Mouse (Mus musculus): Measurements from ENCODE around the gene Npm1.
A peak's percentile ranks its signal among the peaks of the same experiment; 100 is the strongest.

Gene Npm1

GRCm38 (mm10) chr11:33145201-33146142, 17.5 kb downstream of the Npm1 start:
- no peak for DNase-seq

DNA sequence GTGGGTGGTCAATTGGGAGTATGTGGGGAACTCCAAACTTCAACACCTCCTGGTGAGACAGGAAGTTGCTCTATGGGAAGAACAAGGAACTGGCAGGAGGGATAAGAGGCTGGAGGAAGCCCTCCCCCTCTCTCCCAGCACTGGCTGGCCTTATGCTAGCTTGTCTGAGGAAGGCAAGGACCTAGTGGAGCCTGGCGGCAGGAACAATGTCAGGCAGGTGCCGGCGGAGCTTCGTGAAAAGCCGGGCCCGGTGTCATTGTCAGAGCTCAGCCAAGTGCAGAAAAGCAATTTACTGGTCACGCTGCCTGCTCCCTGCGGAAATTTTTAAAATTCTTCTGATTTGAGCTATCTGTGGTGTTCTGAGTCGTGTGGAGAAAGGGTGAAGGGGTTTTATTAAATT, 19.1 kb downstream of the Npm1 start:
- no peak for DNase-seq

DNA sequence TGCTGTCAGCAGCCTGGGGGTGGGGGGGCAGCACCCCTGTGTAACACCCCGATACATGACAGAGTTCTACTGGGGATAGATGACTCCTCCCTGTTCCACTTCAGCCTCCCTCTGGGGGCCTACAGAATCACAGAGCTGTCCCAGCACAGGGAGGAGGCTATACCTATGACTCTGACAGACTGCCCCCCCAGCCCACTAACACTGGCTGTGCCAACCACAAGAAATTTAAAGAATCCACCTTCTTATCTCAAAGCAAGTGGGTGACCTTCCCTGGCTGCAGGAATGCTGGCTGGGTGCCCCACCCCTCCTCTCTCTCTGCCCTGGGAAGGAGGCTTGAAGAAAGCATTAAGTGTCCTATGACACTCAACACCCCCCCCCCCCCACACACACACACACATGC, 20.2 kb downstream of the Npm1 start:
- peak; percentile 72 for DNase-seq

DNA sequence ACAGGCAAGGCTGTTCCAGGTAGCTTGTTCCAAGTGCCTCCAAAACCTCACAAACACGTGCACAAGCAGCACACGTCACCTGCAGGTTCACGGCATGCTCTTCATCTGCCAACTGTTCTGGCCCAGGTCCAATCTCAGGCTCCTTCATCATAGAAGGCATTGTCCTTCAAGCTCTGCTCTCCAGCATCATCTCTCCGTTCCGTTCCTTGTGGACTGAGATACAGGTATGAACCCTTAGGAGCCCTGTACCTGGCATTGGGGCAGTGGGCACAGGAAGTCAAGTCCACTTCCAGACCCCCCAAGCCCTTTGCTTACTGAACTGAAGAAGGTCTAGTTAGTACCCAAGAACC, 22.9 kb downstream of the Npm1 start:
- DNase-seq, result no peak

DNA sequence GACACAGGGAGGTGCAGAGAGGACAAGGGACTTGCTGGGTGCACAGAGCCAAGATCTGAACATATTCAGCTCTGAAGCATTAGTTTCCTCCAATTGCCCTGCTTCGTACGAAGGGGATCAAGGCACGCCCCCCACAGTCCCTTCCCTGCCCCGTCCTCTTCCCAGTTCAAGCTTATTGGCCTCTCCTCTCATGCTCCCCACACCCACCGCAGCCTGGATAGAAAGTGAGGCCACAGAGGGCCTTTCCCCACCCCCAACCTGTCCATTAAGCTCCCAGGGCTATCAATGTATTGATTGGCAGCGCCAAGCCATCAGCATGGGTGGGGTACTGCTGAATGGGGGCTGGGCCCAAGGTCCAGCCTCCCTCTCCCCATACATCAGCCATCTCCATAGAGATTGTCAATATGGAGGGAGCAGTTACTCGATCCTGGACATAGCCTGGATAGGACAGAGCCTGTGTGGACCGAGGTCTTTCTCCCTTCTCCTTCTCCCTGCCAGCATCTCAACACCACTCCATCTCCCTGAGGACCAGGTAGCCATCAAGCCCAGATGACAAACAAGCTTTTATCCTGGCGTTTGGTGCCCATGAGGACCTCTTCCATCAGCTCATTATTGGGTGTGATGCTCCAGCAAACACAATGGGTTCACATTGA, 23.4 kb downstream of the Npm1 start:
- no peak for DNase-seq

DNA sequence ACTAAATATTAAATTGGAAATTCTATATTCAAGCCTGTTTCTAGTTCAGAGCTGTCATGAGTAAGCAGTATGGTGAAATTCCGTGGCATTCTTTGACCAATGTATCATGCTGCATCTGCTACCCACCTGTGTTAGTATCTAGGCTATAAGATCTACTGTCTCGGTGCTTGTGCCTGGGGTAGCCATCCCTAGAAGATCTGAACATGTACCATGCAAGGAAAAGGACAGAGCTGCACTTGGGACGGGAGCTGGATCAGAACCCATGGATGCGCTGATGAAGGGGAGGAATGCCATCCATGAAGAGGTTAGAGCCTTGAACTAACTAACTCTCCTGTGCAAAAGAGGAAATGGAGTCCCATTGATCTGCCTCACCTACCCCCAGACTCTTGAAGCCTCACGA, 24.3 kb downstream of the Npm1 start:
- DNase-seq, result no peak

DNA sequence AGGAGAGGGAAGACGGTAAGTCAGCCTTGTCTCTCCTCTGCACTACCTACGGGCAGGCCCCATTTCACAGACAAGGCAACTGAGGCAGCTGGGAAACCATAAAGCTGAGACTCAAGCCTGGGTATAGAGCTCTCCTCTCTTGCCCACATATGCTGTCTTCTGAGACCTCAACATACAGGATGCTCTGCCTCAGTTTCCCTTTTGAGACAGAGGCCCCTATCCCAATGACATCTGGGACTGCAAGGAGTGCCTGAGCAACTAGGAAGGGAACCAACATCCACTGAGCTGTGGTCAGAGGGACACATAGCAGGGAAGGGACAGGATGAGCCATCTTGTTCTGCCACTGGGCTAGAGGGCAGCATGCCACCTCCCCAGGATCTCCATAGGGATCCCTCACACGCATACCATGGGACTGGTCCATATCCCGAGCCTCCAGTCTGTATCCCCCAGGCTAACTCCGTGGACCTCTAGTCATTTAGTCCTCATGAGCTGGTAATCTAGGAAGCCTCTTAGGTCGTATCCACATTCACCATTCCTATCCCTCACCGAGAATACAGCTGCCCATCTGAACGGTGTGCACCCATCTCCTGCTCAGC, 28.5 kb downstream of the Npm1 start:
- DNase-seq, result no peak

DNA sequence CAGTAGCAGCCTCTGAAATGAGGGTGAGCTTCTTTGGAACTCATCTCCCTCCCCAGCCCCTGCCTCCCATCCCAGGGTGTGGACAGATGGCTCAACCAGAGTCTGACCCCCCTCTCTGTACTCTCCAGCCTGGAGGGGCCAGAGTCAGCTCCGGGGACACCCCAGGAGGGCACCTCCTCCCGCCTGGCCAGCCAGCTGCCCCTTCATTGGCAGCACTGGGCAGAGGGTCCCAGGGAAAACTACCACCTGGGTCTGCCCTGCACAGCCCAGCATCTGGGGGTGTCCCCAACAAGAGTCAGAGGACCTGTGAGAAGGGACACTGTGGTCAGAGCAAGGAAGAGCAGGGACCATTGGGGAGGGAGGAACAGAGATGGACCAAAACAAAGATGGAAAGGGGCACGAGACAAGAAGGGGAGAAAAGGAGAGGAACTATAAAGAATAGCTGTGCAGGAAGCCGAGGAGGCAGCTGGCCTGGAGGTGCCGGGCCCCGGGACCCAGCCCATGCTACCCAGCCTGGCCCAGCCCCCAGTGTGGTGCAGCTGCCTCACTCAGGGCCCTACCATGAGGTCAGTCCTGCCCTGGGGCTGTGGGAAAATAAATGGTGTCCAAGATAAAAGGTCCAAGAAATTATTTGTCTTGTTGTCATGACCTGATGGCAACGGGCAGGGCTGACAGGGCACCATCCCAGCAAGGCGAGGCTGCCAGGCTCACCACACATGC, 30.2 kb downstream of the Npm1 start:
- DNase-seq, result no peak

DNA sequence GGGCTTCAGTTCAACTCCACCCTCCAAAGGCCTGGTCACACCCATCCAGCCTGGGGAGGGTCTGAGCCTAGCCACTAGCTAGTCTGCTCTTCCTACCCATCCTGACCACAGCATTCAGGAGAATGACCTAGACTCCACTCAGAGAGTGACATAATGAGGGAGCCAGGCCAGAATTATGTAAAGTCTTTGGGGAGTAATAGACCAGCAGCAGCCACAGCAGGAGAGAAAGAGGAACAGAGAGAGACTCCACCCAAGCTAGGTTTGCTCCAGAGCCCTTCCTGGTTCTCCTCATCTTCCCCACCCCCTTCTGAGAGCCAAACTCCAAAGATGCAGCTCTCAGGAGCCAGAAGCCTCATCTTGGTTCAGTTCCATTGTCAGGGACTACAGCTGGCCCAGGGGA, 35.9 kb downstream of the Npm1 start:
- DNase-seq, result no peak

GRCm38 (mm10) chr11:33122575-33123268, 40.3 kb downstream of the Npm1 start:
- peak; percentile 63 for DNase-seq

GRCm38 (mm10) chr11:33119556-33119955, 43.5 kb downstream of the Npm1 start:
- no peak for DNase-seq

- DNase-seq, result no peak
Observed at GRCm38 (mm10) chr11:33119116-33119515, 43.9 kb downstream of the Npm1 start.

- no peak for DNase-seq
Observed at GRCm38 (mm10) chr11:33118480-33118879, 44.5 kb downstream of the Npm1 start.

DNA sequence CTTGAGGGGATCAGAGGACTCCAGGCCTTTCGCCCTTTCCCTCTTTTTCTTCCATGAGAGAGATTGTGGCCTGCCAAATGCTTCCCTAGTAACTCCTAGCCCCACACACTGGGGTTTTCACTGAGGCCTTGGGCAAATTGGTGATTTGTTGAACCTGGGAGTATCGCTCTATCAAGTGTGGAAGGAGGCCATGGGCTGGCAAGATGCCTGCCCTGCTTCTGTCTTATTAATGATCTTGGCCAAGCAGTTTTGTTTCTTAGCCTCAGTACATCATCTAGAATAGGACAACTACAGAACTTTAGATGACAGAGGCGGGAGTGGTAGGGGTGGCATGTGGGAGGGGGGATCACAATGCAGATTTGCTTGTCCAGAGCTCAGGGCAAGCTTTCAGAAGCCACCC, 47.2 kb downstream of the Npm1 start:
- DNase-seq, result no peak

- no peak for DNase-seq
Observed at GRCm38 (mm10) chr11:33112407-33112806, 50.6 kb downstream of the Npm1 start.

DNA sequence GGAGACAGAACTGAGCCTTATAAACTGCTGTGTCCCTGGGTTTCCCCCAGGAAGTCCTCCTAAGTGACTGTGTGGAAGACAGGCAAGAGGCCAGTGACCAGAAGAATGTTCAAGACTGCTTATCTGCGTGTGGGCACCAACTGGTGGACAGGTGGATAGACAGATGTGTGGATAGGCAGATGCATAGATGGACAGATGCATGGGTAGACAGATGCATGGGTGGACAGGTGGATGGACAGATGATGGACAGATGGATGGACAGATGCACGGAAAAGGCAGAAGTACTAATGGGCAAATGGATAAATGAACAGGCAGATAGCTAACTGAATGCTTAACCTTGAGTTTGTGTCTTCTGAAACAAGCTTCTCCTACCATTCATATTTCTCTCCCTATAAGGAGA, 52.9 kb downstream of the Npm1 start:
- DNase-seq, result no peak

DNA sequence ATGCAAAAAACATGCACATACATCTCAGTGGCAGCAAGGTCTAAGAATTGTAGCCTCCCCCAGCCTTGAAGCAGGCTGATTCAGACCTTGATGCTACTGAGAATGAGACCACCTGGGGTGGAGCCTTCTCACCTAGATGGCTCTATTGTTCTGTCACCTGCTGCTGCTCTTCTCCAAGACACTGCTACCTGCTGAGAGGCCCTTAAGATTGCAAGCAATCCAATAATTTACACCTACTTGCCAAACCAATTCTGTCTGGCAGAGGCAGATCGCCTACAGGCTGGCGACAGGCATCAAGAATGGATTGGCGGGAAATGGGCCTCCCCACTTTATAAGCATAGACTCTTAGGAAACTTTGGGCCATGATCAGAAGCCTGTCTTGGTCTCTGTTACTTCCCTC, 55.5 kb downstream of the Npm1 start:
- DNase-seq, result no peak

- DNase-seq, result peak; percentile 84
Observed at GRCm38 (mm10) chr11:33104911-33105316, 58.1 kb downstream of the Npm1 start.

DNA sequence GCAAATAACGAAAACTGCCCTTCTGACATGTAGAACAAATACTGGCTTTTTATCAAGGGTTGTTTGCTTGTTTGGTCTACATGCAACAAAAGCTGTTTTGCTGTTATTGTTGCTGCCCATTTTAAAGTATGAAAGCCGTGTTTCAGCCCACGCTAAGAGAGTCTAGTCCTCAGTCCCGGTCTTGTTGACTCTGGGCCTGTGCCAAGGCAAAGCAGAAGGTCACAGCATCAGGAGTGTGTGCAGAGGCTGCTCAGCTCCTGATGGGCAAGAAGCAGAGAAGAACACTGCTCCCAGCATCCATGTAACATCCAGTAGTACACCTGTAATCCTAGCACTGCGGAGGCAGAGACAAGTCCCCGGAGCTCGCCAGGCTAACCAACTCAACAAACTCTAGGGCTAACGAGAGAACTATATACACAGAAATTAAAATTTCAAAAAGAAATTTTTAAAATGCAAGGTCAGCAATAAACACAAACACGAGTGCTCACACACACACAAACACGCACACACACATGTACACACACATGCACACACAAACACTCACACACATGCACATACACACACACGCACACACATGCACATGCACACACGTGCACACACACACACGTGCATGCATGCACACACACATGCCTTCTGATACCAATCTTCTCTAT, 59.6 kb downstream of the Npm1 start:
- peak; percentile 30 for DNase-seq

Measured in lung, postnatal 10 days (tissue).